Mouse (Mus musculus): ENCODE data around the gene Scn3a. TPM values are rescaled to one million over a fixed set of nuclear protein-coding genes. Genes with fewer than 3 reads are reported as not detected.
A peak's percentile ranks its signal among the peaks of the same experiment; 100 is the strongest.
"Not testable (repeated sequence)": the region's sequence is repeated elsewhere in the genome, so short reads cannot be mapped to it uniquely, and the experiment has no call there.

Gene Scn3a
- polyA plus RNA-seq, 1 experiment from 2014 or later = 0.14 TPM

DNA sequence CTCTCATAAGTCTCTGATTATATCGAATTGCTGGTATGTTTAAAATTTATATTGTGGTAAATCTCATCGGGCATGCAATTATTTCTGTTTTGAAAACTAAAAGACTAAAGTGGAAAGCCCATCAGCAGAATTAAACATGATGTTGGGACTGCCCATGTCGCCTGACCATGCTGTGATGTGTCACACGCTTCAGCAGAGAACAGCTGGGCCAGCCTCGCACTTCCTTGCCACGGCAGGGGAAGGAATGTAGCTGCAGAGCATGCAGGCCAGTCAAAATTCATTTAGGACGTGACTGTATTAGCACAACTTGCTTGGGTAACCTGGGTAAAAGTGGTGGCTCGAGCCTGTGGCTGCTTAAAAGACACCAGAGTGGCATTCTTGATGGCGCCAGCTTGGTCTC is 77.0 kb downstream of the Scn3a start:
- H3K27me3 ChIP-seq (replicated peaks) = no peaks in the 10 kb centered on the region
- no peak overlapping the region for H3K9ac ChIP-seq
- H3K27ac ChIP-seq (ENCODE audit: poor library complexity, severe bottlenecking) = no peak overlapping the region
- no peak overlapping the region for H3K4me3 ChIP-seq
- ATAC-seq (ENCODE audit: insufficient number of reproducible peaks, low FRiP score) = no peak
- WGBS = 70% methylated on average over 9 of the region's 9 CpGs
- no peaks in the 10 kb centered on the region for H3K36me3 ChIP-seq
- no peaks in the 10 kb centered on the region for H3K9me3 ChIP-seq (replicated peaks)
- H3K4me2 ChIP-seq = no peak overlapping the region
- no peaks in the 10 kb centered on the region for H3K4me1 ChIP-seq (replicated peaks)

GRCm38 (mm10) chr2:65483434-65483833 is 84.0 kb downstream of the Scn3a start:
- H3K36me3 ChIP-seq = no peaks in the 10 kb centered on the region
- H3K9me3 ChIP-seq (replicated peaks) = no peaks in the 10 kb centered on the region
- no peak overlapping the region for H3K4me2 ChIP-seq
- no peak overlapping the region for H3K4me3 ChIP-seq
- H3K9ac ChIP-seq = no peak overlapping the region
- no peak overlapping the region for H3K27ac ChIP-seq (ENCODE audit: poor library complexity, severe bottlenecking)
- ATAC-seq (ENCODE audit: insufficient number of reproducible peaks, low FRiP score) = no peak
- no peaks in the 10 kb centered on the region for H3K27me3 ChIP-seq (replicated peaks)
- H3K4me1 ChIP-seq (replicated peaks) = peaks cover 6% of the 10 kb centered on the region
- 71% methylated on average over 3 of the region's 3 CpGs for WGBS

DNA sequence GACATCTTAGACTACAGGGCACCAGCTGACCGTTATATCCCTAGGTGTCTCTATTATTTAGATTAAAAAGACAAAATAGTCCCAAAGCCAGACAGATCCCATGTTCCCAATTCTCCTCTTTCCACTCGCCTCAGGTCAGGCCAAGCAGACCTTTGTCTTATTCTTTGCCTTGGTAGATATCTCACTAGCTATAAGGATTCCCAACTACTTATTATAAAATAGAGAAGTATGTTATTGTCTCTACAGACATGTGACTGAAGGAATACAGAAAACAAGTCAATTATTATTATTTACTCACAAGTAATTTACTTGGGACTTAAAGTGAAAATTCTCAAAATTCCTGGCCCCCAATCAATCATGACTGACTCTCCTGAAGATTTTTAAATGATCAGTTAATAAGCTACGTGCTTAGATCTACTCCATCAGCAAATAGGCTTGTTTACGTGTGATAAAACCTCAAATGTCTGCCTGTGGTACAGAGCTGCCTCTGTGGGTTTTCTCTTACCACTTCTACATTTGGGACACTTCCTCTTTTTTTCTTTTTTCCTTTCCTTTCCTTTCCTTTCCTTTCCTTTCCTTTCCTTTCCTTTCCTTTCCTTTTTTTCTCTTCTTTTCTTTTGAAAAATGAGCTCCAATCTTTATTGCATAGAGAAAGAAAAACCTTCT is 86.3 kb downstream of the Scn3a start:
- no peak for ATAC-seq (ENCODE audit: insufficient number of reproducible peaks, low FRiP score)
- Histone ChIP-seq H3K4me2 (no peak overlapping the region), H3K9me3 (replicated peaks) (no peaks in the 10 kb centered on the region), H3K36me3 (no peaks in the 10 kb centered on the region), H3K27me3 (replicated peaks) (no peaks in the 10 kb centered on the region), H3K4me1 (replicated peaks) (peaks cover 6% of the 10 kb centered on the region), H3K9ac (no peak overlapping the region), H3K27ac (ENCODE audit: poor library complexity, severe bottlenecking) (no peak overlapping the region), H3K4me3 (no peak overlapping the region)
- WGBS = 78% methylated on average over 4 of the region's 4 CpGs

- no peak for ATAC-seq (ENCODE audit: insufficient number of reproducible peaks, low FRiP score)
- no peaks in the 10 kb centered on the region for H3K36me3 ChIP-seq
- no peaks in the 10 kb centered on the region for H3K4me1 ChIP-seq (replicated peaks)
- H3K9me3 ChIP-seq (replicated peaks) = no peaks in the 10 kb centered on the region
- WGBS = 74% methylated on average over 11 of the region's 11 CpGs
- H3K4me3 ChIP-seq = 0 out of 2 replicates have a peak overlapping the region, but pooled peaks have one; percentile 16
- peak overlapping the region; percentile 30 for H3K4me2 ChIP-seq
- no peak overlapping the region for H3K9ac ChIP-seq
- no peaks in the 10 kb centered on the region for H3K27me3 ChIP-seq (replicated peaks)
- no peak overlapping the region for H3K27ac ChIP-seq (ENCODE audit: poor library complexity, severe bottlenecking)
Measured at GRCm38 (mm10) chr2:65471311-65471882, 96.0 kb downstream of the Scn3a start.

GRCm38 (mm10) chr2:65465694-65466093 is 101.7 kb downstream of the Scn3a start:
- no peaks in the 10 kb centered on the region for H3K4me1 ChIP-seq (replicated peaks)
- H3K27me3 ChIP-seq (replicated peaks) = no peaks in the 10 kb centered on the region
- H3K4me3 ChIP-seq = no peak overlapping the region
- H3K4me2 ChIP-seq = no peak overlapping the region
- no peaks in the 10 kb centered on the region for H3K36me3 ChIP-seq
- H3K9me3 ChIP-seq (replicated peaks) = no peaks in the 10 kb centered on the region
- WGBS = 90% methylated on average over 5 of the region's 5 CpGs
- no peak for ATAC-seq (ENCODE audit: insufficient number of reproducible peaks, low FRiP score)
- H3K27ac ChIP-seq (ENCODE audit: poor library complexity, severe bottlenecking) = no peak overlapping the region
- no peak overlapping the region for H3K9ac ChIP-seq

GRCm38 (mm10) chr2:65453763-65454162 is 113.7 kb downstream of the Scn3a start:
- Histone ChIP-seq H3K27me3 (replicated peaks) (no peaks in the 10 kb centered on the region), H3K36me3 (no peaks in the 10 kb centered on the region), H3K9me3 (replicated peaks) (no peaks in the 10 kb centered on the region), H3K4me1 (replicated peaks) (no peaks in the 10 kb centered on the region), H3K4me3 (no peak overlapping the region), H3K27ac (ENCODE audit: poor library complexity, severe bottlenecking) (no peak overlapping the region), H3K4me2 (no peak overlapping the region), H3K9ac (no peak overlapping the region)
- no peak for ATAC-seq (ENCODE audit: insufficient number of reproducible peaks, low FRiP score)
- 82% methylated on average over 6 of the region's 6 CpGs for WGBS

DNA sequence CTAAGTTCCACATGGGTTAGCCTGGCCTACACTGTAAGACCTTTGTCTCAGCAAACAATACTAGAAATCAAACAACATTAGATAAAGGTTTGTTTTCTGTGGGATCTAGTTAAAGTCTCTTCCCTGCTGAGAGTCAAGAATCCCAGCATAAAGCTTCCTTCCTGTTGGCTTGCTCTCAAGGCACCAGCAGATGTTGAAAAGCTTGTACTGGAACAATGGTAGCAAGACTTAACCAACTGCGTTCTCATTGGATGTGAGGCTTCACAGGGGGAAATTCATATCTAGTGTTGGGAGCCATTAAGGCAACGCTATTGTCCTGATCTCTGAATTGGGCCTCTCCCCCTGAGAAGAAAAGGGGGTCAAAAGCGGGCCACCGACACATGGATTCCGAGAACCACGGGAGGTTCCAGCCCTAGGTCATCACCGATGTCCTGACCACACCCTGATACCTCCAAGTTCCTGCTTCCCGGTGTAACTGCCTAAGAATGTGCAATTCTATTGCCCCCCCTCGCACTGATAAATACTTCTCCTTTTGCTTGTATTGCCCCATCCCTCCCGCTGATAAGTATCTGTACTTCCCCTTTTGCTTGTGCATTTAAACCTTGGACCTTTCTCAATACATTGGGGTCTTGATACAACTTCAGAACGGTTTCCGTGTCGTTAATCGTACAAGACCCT is 115.9 kb downstream of the Scn3a start:
- WGBS = 83% methylated on average over 14 of the region's 14 CpGs
- H3K4me3 ChIP-seq; H3K27me3 ChIP-seq (replicated peaks): not testable (repeated sequence)

DNA sequence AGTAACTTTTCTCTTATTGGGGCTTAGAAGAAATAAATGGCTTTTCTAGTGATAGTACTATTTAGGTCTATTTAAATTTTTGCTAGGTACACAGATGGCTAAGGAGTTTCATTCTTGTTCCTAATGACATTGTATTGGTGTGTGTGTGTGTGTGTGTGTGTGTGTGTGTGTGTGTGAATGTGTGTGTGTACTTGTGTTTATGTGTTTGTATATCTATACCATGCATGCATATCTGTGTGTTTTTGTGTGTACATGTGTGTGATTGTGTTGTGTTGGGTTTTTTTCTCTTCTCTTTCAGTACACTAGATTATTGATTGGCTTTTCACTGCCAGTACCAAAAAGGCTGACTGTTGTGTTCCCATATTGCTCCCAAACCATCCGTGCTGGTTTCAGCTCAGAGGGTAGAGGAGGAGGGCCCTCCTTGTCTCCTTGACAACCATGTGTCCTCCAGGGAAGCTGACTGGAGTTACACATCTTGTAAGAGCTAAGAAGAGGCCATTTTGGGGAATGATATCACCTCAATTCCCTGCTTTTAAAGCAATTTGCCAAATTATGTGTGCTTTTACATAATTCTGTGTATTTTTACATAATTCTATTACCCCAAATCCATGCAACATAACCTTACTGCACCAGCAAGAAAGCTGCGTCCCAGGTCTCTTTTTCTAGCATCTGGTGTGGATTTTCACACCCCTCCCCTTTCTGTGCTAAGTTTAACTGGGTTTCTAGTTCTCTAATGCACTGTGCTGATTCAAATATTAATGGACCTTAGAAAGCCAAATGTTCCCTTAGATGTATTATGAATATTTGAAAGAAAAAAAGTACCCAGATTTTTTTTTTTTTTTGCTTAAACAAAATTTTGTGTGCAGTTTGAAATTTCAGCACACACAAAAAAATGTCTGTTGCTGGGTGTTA is 116.7 kb downstream of the Scn3a start:
- no peak overlapping the region for H3K4me3 ChIP-seq
- H3K27me3 ChIP-seq (replicated peaks) = no peaks in the 10 kb centered on the region
- no peaks in the 10 kb centered on the region for H3K36me3 ChIP-seq
- ATAC-seq (ENCODE audit: insufficient number of reproducible peaks, low FRiP score) = no peak
- H3K9ac ChIP-seq = no peak overlapping the region
- H3K4me2 ChIP-seq = no peak overlapping the region
- no peaks in the 10 kb centered on the region for H3K9me3 ChIP-seq (replicated peaks)
- no peaks in the 10 kb centered on the region for H3K4me1 ChIP-seq (replicated peaks)
- H3K27ac ChIP-seq (ENCODE audit: poor library complexity, severe bottlenecking) = no peak overlapping the region
- WGBS = 45% methylated on average over 2 of the region's 2 CpGs

More for the DNA sequence above, 115.9 kb downstream of the Scn3a start:
- not testable (repeated sequence) for H3K27ac ChIP-seq (ENCODE audit: poor library complexity, severe bottlenecking); ATAC-seq (ENCODE audit: insufficient number of reproducible peaks, low FRiP score); H3K9ac ChIP-seq; H3K36me3 ChIP-seq; H3K9me3 ChIP-seq (replicated peaks); H3K4me2 ChIP-seq; H3K4me1 ChIP-seq (replicated peaks)

DNA sequence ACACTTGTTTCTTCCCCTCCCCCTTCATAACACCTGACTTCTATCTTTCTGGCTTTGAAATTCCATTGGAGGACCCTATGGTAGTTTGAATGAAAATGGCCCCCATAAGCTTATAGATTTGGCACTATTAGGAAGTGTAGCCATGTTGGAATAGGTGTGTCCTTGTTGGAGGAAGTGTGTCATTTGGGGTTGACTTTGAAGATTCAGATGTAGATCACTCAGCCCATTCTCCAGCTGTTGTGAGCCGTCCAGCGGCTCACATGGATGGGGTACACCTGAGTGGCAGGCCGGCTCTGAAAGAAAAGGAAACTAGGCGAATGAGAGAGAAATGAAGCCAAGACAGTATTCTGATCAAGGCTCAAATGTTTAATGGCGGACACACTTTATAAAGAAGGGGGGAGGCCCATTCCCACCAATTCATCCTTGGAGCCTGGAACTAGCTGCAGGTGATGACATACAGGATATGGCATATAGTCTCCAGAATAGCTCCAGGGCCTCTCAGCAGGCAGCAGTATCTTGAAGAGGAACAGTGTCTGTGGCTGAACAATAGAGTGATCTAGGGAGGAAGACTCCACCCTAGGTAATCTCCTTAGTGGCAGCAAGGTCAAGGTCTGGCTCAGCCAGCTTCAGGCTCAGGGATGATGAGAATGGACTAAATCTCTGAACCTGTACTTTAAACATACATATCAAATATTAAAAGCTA is 118.2 kb downstream of the Scn3a start:
- H3K27me3 ChIP-seq (replicated peaks) = no peaks in the 10 kb centered on the region
- H3K9me3 ChIP-seq (replicated peaks) = no peaks in the 10 kb centered on the region
- no peak overlapping the region for H3K4me3 ChIP-seq
- no peak overlapping the region for H3K9ac ChIP-seq
- no peak for ATAC-seq (ENCODE audit: insufficient number of reproducible peaks, low FRiP score)
- H3K4me1 ChIP-seq (replicated peaks) = no peaks in the 10 kb centered on the region
- WGBS = 79% methylated on average over 5 of the region's 5 CpGs
- no peaks in the 10 kb centered on the region for H3K36me3 ChIP-seq
- H3K27ac ChIP-seq (ENCODE audit: poor library complexity, severe bottlenecking) = no peak overlapping the region
- no peak overlapping the region for H3K4me2 ChIP-seq

- H3K27me3 ChIP-seq (replicated peaks) = no peaks in the 10 kb centered on the region
- H3K4me3 ChIP-seq = no peak overlapping the region
- H3K9ac ChIP-seq = no peak overlapping the region
- no peak for ATAC-seq (ENCODE audit: insufficient number of reproducible peaks, low FRiP score)
- H3K4me2 ChIP-seq = no peak overlapping the region
- H3K4me1 ChIP-seq (replicated peaks) = peaks cover 7% of the 10 kb centered on the region
- no peaks in the 10 kb centered on the region for H3K36me3 ChIP-seq
- H3K27ac ChIP-seq (ENCODE audit: poor library complexity, severe bottlenecking) = no peak overlapping the region
- WGBS = 79% methylated on average over 4 of the region's 4 CpGs
- H3K9me3 ChIP-seq (replicated peaks) = no peaks in the 10 kb centered on the region
Measured at GRCm38 (mm10) chr2:65443082-65443481, 124.3 kb downstream of the Scn3a start.
